Mouse (Mus musculus) midbrain, embryonic 10.5 days (tissue): ENCODE measurements at regions not wholly inside any gene's neighbourhood (a gene's known extent, or its start where the extent isn't known, plus 50 kb on each side); places are given as distances from the start of the nearest gene placed in this dataset.
"Not testable (repeated sequence)": the region's sequence is repeated elsewhere in the genome, so short reads cannot be mapped to it uniquely, and the experiment has no call there.

Experiments used
- DNase-seq: peaks from one replicate; pipeline ENCODE4 v3.0.0-alpha.2; 2017; ENCODE audit warnings: low spot score
- H3K27ac ChIP-seq: fragments of 300-500 bp; sonication (generic); replicated peaks from 2 replicates; pipeline ENCODE4 v1.5.1; 2016; ENCODE audit warnings: mild to moderate bottlenecking
- H3K27me3 ChIP-seq: fragments of 300-500 bp; sonication (generic); 2 replicates; pipeline ENCODE4 v1.6.1; 2016; ENCODE audit warnings: low read depth, mild to moderate bottlenecking; ENCODE audit not compliant: poor library complexity, severe bottlenecking
- H3K36me3 ChIP-seq: fragments of 300-500 bp; sonication (generic); 2 replicates; pipeline ENCODE4 v1.6.1; 2016; ENCODE audit warnings: mild to moderate bottlenecking, moderate library complexity
- H3K4me1 ChIP-seq: fragments of 300-500 bp; sonication (generic); 2 replicates; pipeline ENCODE4 v1.6.1; 2016
- H3K4me3 ChIP-seq: fragments of 300-500 bp; sonication (generic); 2 replicates; pipeline ENCODE4 v1.5.1; 2016; ENCODE audit warnings: mild to moderate bottlenecking, moderate library complexity
- H3K9me3 ChIP-seq: fragments of 300-500 bp; sonication (generic); replicated peaks from 2 replicates; pipeline ENCODE4 v1.6.1; 2016; ENCODE audit warnings: mild to moderate bottlenecking
- WGBS: fragments of 180-500 bp; shearing (Covaris S2); methylation state at CpG from one replicate; pipeline ENCODE4 v1.1.7; 2016; 5-methylcytosine and 5-hydroxymethylcytosine counted together

DNA sequence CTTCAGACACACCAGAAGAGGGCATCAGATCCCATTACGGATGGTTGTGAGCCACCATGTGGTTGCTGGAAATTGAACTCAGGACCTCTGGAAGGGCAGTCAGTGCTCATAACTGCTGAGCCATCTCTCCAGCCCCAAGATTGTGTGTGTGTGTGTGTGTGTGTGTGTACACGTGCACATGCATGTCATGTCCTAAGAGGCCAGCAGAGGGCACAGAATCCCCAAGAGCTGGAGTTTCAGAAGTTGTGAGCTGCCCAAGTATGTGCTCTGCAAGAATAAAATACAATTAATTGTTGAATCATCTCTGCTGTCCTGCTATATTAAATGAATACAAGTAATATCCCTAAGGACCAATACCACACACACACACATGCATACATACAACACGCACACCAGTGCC is 130.8 kb upstream of the Mrps10 start:
- H3K27ac ChIP-seq, H3K4me1 ChIP-seq, H3K27me3 ChIP-seq, DNase-seq, H3K4me3 ChIP-seq, H3K9me3 ChIP-seq: not testable (repeated sequence)
- peaks cover 51% of the 10 kb centered on the region for H3K36me3 ChIP-seq
- 92% methylated on average over 3 of the region's 3 CpGs for WGBS

DNA sequence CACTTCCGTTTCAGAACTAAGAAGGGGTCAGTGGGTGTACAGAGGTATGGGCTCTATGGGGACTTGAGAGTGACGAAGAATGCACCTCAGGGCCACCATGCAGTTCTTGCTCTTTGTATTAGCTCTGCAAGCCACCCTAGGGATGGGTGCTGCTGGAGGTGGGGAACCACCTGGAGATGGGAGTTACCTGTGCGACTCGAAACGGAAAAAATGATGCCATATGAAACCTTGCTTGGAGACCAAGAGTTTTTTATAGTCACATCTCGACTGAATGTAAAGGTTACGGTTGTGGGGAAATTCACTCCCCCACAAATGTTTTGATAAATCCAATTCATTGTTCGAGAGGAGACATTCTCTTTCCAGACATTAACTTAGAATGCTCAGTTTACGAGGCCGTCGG is 134.3 kb upstream of the Mrps10 start:
- no peak for DNase-seq
- 95% methylated on average over 11 of the region's 11 CpGs for WGBS
- H3K27ac ChIP-seq, result no peak overlapping the region
- H3K9me3 ChIP-seq, result peaks cover 10% of the 10 kb centered on the region; the same call in 1 of the 2 replicates
- no peaks in the 10 kb centered on the region for H3K27me3 ChIP-seq
- H3K4me3 ChIP-seq, result no peak overlapping the region
- H3K4me1 ChIP-seq, result no peaks in the 10 kb centered on the region
- peaks cover 77% of the 10 kb centered on the region for H3K36me3 ChIP-seq

DNA sequence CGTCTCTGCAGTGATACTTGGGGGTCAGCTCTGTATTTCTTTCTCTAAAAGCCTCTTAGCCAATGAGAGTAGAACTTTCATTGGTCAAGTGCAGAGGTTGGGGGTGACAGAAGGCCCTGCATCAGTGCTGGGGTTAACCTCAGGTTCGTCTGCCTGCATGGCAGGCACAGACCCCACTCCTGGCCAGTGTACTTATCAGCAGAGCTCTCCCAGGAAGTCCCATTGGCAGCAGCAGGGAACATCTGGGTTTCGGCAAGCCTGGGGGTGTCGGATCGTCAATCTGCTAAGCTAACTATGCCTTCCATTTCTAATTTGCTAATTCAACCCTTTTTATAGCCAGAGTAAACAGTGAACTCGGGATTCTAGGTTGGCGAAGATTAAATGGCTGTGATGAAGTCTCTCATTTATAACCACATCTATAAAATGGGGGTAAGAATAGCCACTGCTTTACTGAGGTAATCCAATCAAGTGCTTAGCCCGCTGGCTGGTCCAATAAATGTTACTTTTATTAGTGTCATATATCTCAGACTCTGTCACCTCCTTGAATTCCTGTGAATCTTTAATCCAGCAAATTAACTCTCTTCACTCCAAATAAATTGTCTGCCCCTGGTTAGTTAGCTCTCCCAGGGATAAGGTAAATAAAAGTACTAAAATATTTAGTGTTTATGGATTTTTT is 135.5 kb upstream of the Mrps10 start:
- Histone ChIP-seq H3K4me3 (no peak overlapping the region), H3K27me3 (no peaks in the 10 kb centered on the region), H3K4me1 (no peaks in the 10 kb centered on the region), H3K36me3 (peaks cover 77% of the 10 kb centered on the region), H3K27ac (no peak overlapping the region), H3K9me3 (peaks cover 15% of the 10 kb centered on the region; the same call in 1 of the 2 replicates)
- 88% methylated on average over 8 of the region's 8 CpGs for WGBS
- DNase-seq, result no peak

DNA sequence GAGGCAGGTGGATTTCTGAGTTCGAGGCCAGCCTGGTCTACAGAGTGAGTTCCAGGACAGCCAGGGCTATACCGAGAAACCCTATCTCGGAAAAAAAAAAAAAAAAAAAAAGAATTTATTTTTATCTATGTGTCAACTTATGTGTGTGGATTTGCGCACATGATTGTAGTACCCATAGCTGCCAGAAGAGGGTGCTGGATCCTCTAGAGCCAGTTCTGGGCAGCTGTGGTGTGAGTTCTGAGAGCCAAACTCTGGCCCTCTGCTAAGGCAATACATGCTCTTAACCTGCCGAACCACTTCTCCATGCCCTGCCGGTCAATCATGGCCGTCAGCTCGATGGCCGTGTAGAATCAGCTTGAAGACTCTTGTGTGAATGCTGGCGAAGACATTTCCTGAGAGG is 138.0 kb upstream of the Mrps10 start:
- H3K36me3 ChIP-seq, result peaks cover 59% of the 10 kb centered on the region

DNA sequence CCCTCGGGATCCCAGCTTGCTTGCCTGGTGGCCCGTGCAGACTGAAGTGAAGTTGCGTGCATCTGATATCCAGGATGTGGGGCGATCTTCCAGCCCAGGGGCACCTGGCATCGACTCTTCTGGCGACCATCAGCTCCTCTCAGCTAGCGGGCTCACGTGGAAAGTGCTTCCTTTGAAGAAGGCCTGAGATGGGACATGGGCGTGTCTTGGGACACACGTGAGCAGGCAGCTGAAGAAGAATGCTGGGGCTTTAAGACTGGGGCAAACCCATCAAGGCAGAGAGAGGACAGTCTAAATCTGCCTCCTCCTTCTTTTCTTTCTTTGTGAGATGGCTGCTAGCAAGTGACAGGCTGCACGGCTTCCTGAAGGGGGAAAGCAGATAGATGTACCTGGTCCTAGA is 142.3 kb upstream of the Mrps10 start:
- peaks cover 13% of the 10 kb centered on the region for H3K4me1 ChIP-seq
- WGBS, result 67% methylated on average over 11 of the region's 11 CpGs
- H3K27me3 ChIP-seq, result no peaks in the 10 kb centered on the region
- H3K9me3 ChIP-seq, result peaks cover 15% of the 10 kb centered on the region; the same call in 1 of the 2 replicates
- no peak overlapping the region for H3K4me3 ChIP-seq
- peaks cover 29% of the 10 kb centered on the region for H3K36me3 ChIP-seq
- no peak overlapping the region; the same call in 1 of the 2 replicates for H3K27ac ChIP-seq
- no peak for DNase-seq

More for the DNA sequence above, 138.0 kb upstream of the Mrps10 start:
- H3K9me3 ChIP-seq, result peaks cover 15% of the 10 kb centered on the region; the same call in 1 of the 2 replicates
- no peak overlapping the region for H3K4me3 ChIP-seq
- WGBS, result 96% methylated on average over 10 of the region's 10 CpGs
- no peaks in the 10 kb centered on the region for H3K27me3 ChIP-seq
- H3K4me1 ChIP-seq, result peaks cover 9% of the 10 kb centered on the region
- H3K27ac ChIP-seq, result no peak overlapping the region
- no peak for DNase-seq

DNA sequence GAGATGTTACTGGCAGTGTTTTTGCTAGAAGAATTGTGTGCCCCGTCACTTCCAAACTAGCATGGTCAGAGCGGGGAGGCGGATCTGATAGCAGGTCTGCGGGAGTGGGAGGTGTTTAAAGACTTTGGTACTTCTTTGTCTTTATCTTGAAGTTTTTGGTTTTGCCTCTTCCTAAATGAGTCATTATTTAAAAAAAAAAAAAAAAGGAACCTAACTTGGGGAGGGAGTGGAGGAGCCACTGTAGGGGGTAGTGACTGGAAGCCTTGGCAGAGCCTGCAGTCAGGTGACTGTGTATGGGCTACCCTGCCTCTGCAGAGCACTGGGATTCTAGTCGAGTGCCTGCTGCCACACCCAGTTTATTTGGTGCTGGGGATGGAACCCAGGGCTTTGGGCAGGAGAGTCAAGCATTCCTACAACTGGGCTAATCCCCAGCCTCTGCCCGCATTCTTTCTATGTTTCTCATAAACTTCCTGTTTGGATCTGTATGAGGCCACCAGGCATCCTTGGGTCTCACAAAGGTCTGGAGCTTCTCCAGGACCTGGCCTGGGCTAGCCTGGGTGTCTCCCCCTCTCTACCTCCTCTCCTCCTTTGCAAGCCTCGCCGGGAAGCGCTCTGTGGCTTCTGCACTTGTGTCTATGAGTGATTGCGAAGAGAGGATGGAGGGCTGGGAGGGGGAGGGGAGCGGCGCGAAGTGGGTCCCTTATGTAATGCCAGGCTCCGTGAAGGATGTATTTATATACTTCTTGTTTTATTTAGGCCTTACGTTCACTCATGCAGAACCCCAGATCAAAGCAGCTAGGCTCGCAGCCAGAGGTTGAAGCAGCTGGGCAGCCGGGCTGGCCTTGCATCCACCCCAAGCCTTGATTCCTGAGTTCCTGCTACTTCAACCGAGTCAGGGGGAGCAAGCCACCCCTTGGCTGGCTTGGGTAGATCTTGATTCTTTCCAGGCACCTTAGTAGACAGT is 143.1 kb upstream of the Mrps10 start:
- H3K27me3 ChIP-seq, result no peaks in the 10 kb centered on the region
- peaks cover 21% of the 10 kb centered on the region for H3K36me3 ChIP-seq
- H3K4me1 ChIP-seq, result peaks cover 13% of the 10 kb centered on the region
- DNase-seq, result no peak
- H3K27ac ChIP-seq, result 0 out of 2 replicates have a peak overlapping the region, but pooled peaks have one; percentile 46
- H3K4me3 ChIP-seq, result no peak overlapping the region
- 63% methylated on average over 18 of the region's 18 CpGs for WGBS
- peaks cover 12% of the 10 kb centered on the region; the same call in 1 of the 2 replicates for H3K9me3 ChIP-seq

DNA sequence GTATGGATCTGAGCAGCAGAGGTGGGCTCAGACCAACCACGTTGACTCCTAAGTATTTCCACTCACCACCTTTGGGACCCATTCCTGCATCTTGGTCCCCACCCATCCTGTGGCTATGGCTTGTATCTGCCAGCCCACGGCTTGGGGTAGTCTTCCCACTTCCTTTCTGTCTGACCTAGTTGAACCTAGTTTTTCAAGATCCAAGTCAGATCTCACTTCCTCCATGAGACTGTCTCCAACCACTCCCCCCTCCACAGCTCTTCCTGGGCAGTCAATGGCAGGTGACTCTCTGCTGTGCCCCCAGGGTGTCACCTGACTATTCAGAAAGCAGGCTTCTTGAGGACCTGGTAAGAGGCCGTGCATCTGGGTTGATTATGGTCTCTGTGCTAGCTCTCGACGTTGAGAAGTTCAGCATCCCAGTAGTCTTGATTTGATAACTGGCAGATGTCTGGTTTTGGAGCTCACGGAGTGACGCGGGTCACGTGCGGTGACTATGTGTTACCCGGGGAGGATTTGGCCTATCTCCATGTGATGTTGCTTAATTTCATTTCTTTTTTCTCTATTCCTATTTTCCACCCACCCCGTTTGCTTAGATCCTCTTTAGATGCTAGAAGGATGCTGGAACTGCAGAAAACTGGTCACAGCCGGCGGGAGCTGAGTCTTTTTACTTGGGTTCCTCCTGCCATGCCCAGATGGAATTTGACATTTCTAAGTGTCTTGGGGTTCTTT is 147.5 kb upstream of the Mrps10 start:
- Histone ChIP-seq H3K36me3 (0 out of 2 replicates have a peak, but pooled peaks cover under 1% of the 10 kb centered on the region), H3K4me3 (no peak overlapping the region), H3K9me3 (no peaks in the 10 kb centered on the region), H3K4me1 (peaks cover 9% of the 10 kb centered on the region), H3K27me3 (no peaks in the 10 kb centered on the region), H3K27ac (no peak overlapping the region)
- no peak for DNase-seq
- 92% methylated on average over 14 of the region's 14 CpGs for WGBS

DNA sequence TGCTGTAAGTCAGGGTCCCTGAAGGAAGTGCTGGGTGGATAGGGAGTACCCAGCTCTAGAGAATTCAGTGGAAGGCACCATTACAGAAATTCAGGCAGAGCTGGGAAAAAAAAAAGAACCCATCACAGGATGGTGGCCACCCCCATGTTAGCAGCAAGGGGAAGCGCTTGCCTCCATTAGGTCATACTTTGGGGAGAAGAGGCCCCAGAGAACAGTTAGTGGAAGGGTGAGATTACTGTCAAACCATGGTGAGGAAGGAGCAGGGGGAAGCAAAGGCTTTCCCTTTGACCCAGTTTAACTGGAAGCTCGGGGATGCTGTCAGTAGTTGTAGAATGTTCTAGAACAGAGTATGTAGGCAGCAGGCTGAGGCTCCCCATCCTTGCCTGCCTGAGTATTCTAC is 148.8 kb upstream of the Mrps10 start:
- WGBS, result 85% methylated on average over 2 of the region's 2 CpGs
- H3K36me3 ChIP-seq, result no peaks in the 10 kb centered on the region
- H3K4me3 ChIP-seq, result no peak overlapping the region
- no peak overlapping the region for H3K27ac ChIP-seq
- no peak for DNase-seq
- H3K27me3 ChIP-seq, result no peaks in the 10 kb centered on the region
- H3K9me3 ChIP-seq, result no peaks in the 10 kb centered on the region
- H3K4me1 ChIP-seq, result no peaks in the 10 kb centered on the region

DNA sequence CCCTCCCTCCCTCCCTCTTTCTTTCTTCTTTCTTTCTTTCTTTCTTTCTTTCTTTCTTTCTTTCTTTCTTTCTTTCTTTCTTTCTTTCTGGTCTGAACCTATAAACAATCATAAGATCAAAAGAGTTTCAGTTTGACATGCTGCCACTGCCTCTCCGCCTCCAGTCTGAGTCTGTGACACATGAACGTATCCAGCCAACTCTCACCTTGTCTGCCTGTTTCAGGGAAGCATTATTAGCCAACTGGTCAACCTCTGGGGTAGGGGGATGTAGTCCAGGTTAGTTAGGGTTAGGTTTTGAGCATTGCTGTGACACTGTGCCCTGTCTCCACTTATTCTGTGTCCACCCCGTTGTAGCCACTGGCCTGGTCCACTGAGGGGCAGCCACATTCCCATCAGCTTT is 152.2 kb upstream of the Mrps10 start:
- H3K4me1 ChIP-seq, result no peaks in the 10 kb centered on the region
- H3K36me3 ChIP-seq, result peaks cover 8% of the 10 kb centered on the region; the same call in 1 of the 2 replicates
- H3K27me3 ChIP-seq, result no peaks in the 10 kb centered on the region
- no peaks in the 10 kb centered on the region for H3K9me3 ChIP-seq
- no peak overlapping the region for H3K27ac ChIP-seq
- no peak overlapping the region for H3K4me3 ChIP-seq
- no peak for DNase-seq
- 95% methylated on average over 3 of the region's 3 CpGs for WGBS

DNA sequence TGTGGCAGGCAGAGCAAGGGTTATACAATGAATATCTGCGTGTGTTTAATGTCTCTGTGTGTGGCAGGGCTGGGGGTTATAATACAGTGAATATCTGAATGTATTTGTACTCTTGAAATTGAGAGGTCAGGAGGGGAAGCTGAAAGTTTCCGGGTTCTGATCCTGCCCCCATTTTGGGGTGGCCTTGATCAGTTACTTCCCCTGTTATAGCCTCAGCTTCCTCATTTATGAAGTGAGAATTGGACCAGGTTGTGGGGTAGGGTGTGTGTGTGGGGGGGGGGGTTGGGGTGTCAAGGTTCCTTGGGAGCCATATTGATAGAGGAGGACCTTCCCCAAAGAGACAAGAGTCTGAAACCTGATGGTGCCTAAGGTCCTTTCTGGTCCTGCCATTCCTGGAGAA is 152.8 kb upstream of the Mrps10 start:
- H3K36me3 ChIP-seq, result peaks cover 8% of the 10 kb centered on the region; the same call in 1 of the 2 replicates
- no peak for DNase-seq
- H3K4me3 ChIP-seq, result no peak overlapping the region
- H3K27ac ChIP-seq, result no peak overlapping the region
- no peaks in the 10 kb centered on the region for H3K4me1 ChIP-seq
- no peaks in the 10 kb centered on the region for H3K27me3 ChIP-seq
- H3K9me3 ChIP-seq, result no peaks in the 10 kb centered on the region
- WGBS, result 91% methylated on average over 2 of the region's 2 CpGs

DNA sequence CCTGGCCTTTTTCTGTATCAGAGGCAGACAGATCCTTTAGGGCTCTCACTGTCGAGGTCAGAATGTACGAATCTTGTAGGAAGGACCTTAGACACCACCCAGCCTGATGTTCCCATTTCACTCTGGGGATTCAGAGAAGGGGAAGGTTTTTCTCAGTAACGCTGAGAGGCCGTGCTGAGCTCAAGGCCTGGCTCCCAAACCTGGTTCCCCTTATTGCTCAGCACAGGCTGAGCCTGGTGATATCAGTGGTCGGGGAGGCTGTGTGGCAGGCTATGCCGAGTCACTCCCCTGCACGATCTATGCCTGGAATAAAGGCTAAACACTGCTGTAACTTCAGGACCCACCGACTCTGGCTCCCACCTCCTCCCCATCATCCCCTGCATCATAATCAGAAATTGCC is 154.6 kb upstream of the Mrps10 start:
- Histone ChIP-seq H3K36me3 (peaks cover 8% of the 10 kb centered on the region; the same call in 1 of the 2 replicates), H3K27me3 (no peaks in the 10 kb centered on the region), H3K4me3 (no peak overlapping the region), H3K4me1 (no peaks in the 10 kb centered on the region), H3K9me3 (no peaks in the 10 kb centered on the region), H3K27ac (no peak overlapping the region; the same call in 1 of the 2 replicates)
- no peak for DNase-seq
- WGBS, result 95% methylated on average over 8 of the region's 8 CpGs

DNA sequence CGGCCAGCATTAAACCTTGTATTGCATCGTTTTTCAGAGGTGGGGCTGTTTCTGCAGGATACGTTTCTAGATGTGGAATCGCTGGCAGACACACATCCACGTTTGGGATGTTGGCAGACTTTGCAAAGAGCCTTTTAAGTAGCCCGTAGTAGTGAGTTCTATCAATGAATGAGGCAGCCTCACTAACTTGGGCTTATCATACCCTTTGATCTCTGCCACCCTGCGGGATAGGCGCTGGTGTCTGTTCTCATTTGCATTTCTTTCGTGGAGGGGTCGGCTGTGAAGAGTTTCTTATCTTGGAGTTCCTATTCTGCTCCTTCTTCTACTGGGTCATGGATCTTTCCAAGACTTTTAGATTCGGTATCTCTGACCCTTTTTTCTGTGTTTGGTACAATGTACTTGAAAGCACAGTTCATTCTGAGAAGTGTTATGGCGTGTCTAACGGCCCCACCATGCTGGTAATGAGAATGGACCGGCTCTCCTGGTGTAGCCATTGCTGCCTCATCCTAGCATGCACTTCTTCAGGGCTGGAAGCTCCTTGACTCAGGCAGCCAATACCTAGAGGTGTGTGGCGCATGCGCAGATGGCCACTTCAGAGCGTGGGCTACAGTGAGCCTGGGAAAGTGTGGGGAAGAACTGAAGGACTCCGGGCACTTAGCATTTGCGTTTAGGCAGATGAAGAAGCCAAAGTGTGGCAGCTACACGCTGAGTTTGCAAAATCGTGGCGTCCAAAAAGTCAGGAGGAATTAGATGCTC is 158.1 kb upstream of the Mrps10 start:
- H3K27ac ChIP-seq, result no peak overlapping the region
- H3K4me3 ChIP-seq, result no peak overlapping the region
- peaks cover 8% of the 10 kb centered on the region; the same call in 1 of the 2 replicates for H3K36me3 ChIP-seq
- H3K9me3 ChIP-seq, result no peaks in the 10 kb centered on the region
- no peaks in the 10 kb centered on the region for H3K4me1 ChIP-seq
- 81% methylated on average over 22 of the region's 22 CpGs for WGBS
- no peak for DNase-seq
- no peaks in the 10 kb centered on the region for H3K27me3 ChIP-seq
